Mouse (Mus musculus): ENCODE data around the gene Mecp2.
"Not testable (repeated sequence)": the region's sequence is repeated elsewhere in the genome, so short reads cannot be mapped to it uniquely, and the experiment has no call there.

The Mecp2 gene

DNA sequence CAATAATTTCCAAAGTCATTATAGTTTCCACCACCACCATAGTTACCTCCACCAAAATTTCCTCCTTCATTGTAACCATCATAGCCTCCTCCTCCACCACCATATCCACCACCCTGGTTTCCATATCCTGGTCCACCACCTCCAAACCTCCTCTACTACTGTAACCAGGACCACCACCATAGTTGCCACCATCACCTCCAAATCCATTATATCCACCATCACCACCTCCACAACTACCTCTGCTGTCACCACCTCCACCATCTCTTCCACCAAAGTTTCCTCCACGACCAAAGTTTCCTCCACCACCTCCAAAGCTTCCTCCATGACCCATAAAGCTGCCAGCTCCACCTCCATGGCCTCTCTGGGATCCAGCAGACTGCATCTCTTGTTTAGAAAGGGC, at the start of gene Mecp2:
Gene Mecp2, minus strand, starts transcription at position 101 of the 400 bp plus-strand sequence.
- not testable (repeated sequence) for DNase-seq

DNA sequence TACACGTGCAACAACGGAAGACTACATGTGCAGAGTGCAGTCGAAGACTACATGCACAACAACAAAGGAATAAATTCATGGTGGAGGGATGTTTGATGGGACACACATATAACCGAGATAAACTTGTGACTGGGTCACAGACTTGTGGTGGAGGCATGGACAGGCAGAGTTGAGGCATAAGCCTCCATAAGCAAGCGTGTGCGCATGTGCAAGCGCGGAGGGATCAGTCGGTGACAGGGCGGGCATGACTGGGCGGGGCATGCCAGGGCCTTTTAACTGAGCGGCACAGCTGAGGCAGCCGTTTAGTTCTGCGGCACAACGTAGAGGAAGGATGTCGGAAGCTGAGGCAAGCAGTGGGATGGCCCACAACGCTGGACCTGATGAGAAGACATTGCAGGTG, 41.8 kb upstream of the Mecp2 start, which contains the start of gene Tktl1:
Gene Tktl1, plus strand, starts transcription at position 301 of the 400 bp plus-strand sequence.
- no peak for DNase-seq

DNA sequence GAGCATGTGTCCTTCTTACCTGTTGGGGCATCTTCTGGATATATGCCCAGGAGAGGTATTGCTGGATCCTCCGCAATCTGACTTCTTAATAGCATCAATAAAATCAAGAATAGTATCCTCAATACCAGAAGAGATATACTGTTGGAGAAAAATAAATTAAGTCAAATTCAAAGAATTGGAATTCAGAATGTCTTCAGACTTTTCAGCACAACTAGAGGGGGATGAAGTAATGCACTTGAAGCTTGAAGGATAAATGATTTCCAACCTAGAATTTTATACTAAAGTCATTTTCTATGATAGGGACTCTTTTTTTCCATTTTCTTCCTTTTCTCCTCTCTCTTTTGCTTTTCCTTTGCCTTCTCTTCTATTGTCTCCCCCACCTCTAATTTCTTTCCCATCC, 32.6 kb upstream of the Mecp2 start, which contains the start of gene Tex28:
Gene Tex28, minus strand, starts transcription at position 101 of the 400 bp plus-strand sequence.
- no peak for DNase-seq

DNA sequence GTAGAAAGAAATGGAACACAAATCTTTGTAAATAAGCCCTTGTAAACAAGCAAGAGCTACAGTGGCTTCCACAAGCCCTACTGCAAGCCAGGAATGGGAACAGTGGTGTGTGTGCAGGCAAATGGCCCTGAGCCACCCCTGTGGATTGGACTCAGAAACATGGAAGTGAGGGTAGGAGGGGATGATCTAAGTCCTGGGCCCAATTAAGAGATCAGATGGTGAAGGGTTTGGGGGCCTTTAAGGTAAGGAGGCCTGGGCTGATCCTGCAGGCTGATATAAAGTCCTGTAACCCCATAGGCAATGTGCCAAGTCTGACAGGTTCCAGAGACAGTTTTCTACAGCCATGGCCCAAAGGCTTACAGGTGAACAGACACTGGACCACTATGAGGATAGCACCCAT, 8.0 kb downstream of the Mecp2 start, which contains the start of gene Opn1mw:
Gene Opn1mw, plus strand, starts transcription at position 301 of the 400 bp plus-strand sequence.
- DNase-seq = no peak

DNA sequence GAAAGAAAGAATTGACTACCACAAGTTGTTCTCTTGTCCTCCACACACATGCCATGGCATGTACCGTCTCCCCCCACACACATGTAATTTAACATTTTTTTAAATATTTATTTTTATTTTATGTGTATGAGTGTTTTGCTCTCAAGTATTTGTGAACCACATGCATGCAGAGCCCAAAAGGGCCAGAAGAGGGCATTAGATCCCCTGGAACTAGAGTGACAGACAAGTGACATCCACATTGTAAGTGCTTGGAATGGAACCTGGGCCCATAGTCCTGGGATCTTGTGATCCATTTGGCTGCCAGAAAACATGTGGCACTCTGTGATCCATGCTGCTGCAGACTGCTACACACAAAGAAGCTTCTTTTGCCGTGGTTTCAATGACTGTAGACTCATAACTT, 10.2 kb downstream of the Mecp2 start:
- peak in 1 of 2 experiments; percentile 20 for DNase-seq

DNA sequence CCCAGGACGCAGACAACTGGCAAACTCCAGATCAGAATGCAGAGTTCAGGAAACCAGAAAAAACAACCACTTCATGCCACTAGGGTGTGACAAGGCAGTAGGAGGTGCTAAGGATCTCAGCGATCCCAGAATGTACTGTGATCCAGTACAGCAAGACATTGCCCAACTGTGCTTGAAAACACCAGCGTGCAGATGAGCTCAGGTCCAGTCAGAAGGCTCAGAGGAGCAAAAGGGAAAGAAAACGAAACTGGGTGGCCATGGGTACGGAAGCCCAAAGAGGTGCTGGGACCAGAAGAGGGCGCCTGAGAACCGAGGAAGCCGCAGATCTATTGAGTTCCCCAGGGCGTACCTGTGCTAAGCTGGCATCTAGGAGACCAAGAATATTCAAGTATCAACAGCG, 19.7 kb downstream of the Mecp2 start:
- peak; percentile 75 for DNase-seq

DNA sequence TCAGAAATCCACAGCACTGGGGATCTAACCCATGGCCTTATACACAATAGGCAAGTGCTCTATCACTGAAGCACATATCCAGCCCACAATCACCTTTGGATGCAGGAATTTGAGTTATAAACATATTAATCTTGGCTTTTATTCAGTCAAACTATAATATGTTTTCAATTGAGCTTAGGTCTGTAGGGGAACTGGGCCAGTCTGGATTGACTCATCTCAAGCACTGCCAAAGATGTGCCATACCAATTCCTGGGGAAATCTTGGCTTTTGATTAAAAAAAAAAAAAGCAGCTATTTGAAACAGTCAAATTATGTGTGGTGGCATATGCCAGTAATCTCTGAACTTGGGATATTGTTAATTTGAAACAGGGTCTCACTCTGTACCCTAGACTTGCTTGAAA, 21.1 kb downstream of the Mecp2 start:
- no peak for DNase-seq

DNA sequence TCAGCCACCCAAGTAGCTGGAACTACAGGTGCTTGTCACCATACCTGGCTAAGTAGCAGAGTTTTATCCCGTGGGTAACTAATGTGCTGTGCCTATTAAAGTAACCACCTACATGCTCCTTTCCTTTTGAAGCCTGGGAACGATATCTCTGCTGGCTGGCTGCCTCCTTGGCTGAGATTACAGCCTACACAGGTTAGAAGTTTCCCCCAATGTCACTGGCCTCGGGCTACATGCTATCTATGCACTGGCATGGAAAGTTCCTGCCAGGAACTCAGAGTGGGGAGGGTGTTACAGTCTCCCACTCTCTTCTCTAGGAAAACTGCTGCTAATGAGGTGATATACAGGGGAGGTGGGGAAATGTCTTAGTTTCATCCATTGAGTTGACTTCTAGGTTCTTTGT, 26.4 kb downstream of the Mecp2 start:
- DNase-seq = no peak

DNA sequence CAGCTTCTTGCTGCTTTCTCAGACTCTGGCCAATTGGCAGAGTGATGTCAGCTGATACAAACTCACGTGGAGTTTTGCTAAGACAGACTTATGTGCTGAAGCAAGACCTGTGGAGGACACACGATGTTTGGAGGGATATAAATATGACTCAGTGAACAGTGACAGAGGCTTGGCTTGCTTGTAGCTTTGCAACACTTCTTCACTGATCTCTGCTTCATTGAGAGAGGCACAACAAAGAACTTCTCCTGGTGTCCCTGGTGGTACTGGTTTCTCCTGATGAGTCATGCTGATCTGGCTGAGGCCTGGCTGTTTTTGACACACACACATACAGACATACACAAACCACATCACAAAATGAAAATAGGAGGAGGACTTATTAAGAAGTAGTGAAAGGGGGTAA, 29.2 kb downstream of the Mecp2 start:
- no peak for DNase-seq

DNA sequence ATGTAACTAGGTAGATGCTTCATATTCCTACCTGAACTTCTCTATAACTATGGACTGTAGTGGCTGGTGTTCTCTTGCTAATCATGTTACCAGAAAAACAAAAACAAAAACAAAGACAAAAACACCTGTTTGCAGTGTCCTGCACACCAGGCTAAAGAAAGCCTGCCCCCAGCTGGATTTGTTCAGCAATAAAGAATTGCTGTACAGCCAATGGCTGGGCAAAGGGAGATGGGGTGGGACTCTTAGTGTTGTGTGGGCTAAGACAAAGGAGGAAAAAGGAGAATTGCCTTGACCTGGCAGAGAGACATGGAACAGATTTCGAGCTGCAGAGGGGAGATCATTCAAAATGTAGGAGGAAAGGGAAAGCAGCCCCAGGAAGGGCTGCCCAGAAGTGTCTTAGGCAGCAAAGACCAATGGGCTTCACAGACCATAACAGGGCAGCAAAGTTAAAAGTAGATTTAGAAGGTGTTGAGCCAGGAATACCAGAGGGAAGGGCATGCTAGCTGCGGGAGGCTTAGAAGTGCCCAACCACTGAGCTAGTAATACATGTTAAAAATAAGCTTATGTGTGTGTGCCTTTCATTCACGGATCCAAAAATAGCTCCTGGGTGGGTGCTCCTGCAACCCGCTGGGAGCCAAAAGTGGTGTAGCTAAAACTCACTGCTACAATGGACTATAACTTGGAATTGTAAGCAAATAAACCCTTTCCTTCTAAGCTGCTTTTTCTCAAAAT, 31.5 kb downstream of the Mecp2 start:
- DNase-seq = peak in 1 of 2 experiments; percentile 2

DNA sequence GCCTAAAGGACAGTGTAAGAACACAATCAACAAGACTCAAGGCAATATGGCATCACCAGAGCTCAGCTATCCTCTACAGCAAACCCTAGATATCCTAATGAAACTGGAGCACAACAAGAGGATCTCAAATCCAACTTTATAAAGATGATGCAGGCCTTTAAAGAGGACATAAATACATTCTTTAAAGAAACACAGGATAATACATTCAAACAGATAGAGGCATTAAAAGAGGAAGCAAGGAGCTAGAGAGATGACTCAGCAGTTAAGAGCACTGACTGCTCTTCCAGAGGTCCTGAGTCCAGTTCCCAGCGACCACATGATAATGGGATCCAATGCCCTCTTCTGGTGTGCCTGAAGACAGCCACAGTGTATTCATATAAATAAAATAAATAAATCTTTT, 40.0 kb downstream of the Mecp2 start:
- DNase-seq = no peak

DNA sequence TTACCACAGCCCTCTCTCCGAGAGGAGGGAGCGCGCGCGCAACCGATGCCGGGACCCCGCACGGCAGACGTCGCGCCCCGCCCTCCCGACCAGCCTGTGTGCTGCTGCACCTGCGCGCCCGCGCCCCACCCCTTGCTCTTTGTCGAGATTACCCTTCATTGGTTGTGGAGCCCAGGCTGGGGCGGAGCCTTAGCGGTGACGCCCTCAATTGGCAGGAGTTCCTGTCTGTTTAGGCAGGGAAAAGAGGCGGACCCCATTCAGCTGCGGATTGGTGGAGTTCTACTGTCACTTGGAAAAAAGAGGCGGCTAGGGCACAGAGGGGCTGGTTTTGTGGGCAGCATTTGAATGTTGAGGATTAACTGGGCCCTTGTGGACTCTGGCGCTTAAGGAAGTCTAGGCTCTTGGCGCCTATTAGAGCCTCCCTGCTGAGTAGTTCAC, 49.5 kb downstream of the Mecp2 start:
- DNase-seq = peak; percentile 98 to 99

DNA sequence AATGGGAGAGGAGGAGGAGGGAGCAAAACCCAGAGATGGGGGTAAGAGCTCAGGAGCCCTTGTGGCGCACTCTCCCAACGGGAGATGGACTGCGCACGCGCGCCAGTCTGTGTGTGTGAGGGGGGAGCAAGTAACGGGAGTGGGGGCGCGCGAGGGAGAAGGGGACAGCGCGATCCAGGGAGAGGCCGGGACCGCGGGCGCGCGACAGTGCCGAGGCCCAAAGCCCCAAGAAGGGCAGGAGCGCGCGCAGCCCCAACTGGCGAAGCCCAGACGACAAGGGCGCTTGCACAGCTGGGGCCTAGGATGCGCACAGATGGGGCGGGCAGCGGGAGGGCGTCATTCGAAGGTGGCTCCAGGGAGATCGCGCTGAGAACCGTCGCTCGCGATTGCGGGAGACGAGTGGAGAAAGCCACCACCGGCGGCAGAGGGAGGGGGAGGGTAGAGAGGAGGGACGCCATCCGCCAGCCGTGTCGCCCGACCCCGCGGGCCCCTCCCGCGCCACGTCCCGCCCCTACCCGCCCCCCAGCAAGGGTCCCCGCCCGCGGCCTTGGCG, 50.1 kb downstream of the Mecp2 start:
- DNase-seq = peak; percentile 74 to 88

DNA sequence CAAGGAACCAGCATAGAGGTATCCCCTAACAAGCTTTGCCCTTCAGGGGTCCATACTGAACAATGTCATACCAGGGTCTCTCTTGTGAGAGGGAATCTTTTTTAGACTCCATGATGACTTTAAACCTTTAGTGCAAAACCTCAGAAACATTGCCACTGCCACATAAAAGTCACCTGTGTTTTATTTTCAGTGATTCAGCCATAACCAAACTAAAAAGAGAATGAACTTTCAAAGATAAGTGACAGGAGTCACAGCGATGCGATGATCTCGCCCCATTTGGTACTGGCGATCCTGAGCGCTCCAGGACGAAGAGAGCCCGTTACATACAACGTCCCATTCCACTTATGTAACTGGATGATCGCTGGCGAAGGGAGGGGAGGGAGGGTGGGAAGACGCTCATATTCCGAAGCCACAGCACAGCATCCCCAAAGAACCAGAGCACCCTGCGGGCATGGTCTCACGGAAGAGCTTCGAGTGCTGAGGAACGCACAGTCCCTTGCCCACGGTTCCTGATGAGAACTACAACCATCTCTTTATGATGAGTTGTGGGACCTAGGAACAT, 50.8 kb downstream of the Mecp2 start:
- DNase-seq = peak; percentile 3 to 34

DNA sequence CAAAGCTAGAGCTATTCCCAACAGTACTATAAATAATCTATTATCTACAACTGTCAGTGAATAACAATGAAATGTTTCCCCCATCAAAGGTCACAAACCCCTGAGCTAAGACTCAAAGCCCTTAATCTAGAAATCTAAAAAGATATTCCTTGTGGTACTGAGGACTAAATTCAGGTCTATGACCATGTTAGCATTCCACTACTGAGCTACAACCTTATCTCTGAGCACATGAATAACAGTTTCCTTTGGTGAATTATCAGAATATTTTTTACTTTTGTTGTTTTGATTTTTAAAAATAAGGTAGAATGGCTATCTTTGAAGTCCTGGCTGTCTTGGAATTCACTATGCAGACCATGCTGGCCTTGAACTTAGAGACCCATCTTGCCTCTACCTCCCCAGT, 64.4 kb downstream of the Mecp2 start:
- no peak for DNase-seq

DNA sequence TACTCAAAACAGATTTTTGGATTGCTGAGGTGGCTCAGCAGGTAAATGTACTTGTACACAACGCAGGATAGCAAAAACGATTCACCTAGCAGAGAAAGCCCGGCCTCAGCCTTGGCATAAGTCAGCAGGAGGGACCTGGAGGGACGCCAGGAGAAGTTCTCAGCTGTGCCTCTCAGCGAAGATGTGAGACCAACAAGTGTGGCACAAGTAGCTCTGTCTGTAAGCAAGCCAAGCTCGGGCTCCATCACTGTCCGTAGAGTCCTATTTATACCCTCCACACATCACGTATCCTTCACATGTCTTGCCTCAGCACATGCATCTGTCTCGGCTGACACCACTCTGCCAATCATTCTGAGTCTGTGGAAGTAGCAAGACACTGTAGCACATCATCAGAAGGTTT, 67.3 kb downstream of the Mecp2 start:
- peak; percentile 35 to 42 for DNase-seq

DNA sequence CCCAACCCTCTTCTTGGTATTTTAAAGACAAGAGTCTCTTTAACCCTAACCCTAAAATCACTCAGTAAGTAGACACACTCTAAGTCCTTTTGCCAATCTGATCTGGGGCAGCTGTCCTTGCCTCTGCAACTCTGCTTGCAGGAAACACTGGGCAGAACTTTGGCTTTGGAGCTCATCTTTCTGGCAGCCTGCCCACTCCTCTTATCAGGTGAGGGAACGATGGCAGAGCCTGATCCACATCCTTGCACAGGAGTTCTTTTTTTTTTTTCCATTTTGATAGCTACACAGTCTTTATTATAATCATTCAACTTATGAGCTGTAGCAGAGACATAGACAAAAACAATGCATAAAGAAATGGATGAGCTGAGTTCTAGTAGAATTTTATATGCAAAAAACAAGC, 90.1 kb downstream of the Mecp2 start:
- peak; percentile 48 to 49 for DNase-seq

DNA sequence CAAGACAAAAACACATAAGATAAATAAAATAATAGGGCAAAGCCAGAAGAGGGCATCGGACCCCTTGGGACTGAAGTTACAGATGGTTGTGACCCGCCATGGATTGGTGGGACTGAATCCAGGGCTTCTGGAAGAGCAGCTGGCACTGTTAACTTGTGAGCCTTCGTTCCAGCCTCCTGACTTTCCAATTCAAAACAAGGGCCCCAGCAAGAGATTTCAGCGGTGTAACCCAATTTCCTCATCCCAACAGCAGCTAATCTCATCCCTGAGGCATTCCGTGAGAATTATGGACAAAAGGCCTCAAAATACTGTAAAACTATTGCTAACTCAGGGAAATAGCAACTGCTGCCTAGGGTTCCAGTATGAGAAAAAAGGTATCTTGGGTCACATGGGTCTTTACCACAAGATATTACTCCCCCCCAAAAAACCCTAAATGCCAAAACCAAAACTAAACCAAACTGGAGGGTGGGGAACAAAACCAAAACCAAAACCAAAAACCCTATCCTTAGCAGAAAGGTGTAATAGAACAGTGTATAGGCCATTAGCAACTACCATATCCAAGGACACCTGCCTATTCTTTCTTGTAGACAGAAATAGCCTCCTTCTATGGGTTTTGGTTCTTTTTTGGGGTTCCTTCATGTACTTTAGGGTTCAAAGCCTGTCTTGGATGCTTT, 97.3 kb downstream of the Mecp2 start:
- DNase-seq = no peak

DNA sequence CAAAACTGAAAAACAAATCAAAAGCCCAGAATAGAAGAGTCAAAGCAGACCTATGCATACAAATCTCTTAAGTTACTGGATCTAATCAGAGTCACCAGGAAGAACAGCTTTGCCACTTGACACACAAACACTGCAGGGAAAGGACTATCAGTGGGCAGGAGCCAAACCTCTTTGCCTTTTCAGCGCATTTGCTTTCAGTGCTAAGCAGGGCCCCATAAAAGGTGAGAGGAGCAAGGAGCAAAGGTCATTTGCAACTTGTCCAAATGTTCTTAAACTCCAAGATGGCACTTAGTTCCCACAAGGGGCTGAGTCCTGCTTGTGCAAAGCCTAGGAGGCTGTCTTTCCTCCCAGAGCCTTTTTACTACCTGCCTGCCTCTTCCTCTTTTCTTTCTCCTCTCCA, 105.2 kb downstream of the Mecp2 start:
- DNase-seq = peak; percentile 28 to 43

DNA sequence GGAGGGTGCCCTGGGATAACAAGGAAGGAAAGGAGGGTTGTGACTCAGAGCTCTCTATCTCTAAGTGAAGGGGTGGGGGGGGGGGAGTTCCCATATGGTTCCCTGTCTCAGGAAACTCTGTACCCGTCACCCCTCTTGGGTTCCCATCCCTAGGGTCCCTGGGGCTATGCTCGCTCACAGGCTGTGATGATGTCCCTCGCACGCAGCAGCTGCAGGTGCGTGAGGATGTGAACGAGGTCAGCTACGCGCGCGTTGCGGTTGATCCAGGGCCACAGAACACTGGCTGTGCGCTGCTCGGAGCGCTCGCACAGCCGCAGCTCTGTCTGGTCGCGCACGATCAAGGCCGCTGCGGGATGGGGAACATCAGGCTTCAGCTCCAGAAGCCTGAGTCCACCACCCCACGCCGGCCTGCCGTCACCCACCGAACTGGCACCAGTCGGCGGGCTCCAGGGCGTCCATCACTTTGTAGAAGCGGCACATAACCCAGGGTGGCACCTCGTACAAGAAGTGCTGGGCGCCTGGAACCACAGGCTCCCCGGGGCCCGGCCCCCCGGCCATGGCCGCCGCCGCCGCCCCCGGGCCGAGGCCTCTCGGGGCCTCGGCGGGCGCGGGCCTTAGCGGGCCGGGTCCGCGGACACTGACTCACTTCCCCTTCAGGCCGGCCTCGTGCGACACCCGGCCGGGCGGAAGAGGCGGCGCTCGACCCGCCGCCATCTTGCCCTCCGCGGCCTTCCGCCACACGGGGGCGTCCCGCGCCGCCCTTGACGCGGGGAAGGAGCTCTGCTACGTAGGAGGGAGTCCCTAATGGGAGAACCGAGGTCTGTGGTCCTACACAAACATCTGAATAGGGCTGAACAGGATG, 111.7 kb downstream of the Mecp2 start, which contains the start of gene Irak1:
Gene Irak1, minus strand, starts transcription at position 731 of the 862 bp plus-strand sequence.
- peak; percentile 73 to 87 for DNase-seq

DNA sequence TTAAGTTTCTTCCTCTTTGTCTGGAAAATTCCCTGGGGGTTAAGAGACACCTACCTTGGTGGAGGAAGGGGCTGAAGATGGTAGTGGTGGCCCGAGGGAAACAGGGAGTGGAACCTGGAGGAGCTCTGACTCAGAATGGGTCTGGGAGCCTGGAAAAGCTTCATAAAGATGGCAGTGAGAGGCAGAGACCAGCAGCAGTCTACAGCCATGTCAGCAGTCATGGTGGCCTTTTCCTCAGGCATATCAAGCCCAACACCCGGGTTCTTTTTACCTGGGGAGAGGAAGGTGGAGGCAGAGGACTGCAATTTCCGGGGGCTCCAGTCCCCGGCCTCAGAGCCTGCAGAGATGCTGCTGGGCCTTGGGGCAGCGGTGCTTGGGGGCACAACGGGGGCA, 112.4 kb downstream of the Mecp2 start:
- DNase-seq = no peak

DNA sequence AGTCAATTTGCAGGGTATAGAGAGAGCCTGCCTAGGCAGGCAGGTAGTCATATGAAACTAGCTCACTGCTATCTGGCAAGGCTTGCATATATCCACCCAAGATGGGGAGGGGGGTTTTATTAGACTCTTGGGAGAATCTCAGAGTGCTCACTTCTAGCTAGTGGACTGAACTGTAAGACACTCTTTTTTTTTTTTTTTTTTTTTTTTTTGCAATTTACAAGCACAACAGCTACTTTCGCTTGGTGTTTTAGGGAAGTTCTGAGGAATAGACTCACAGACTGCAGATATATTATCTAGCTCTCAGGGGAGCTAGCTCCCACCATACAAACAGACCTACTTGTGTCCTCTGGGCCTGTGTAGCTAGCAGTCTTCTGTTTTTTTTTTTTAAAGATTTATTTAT, 120.6 kb downstream of the Mecp2 start:
- no peak for DNase-seq
